Mouse (Mus musculus): Measurements from ENCODE around the gene Ryr1. TPM values are rescaled to one million over a fixed set of nuclear protein-coding genes. Genes with fewer than 3 reads are reported as not detected.

Ryr1 gene
- polyA plus RNA-seq, 1 experiment = 9.5 TPM

DNA sequence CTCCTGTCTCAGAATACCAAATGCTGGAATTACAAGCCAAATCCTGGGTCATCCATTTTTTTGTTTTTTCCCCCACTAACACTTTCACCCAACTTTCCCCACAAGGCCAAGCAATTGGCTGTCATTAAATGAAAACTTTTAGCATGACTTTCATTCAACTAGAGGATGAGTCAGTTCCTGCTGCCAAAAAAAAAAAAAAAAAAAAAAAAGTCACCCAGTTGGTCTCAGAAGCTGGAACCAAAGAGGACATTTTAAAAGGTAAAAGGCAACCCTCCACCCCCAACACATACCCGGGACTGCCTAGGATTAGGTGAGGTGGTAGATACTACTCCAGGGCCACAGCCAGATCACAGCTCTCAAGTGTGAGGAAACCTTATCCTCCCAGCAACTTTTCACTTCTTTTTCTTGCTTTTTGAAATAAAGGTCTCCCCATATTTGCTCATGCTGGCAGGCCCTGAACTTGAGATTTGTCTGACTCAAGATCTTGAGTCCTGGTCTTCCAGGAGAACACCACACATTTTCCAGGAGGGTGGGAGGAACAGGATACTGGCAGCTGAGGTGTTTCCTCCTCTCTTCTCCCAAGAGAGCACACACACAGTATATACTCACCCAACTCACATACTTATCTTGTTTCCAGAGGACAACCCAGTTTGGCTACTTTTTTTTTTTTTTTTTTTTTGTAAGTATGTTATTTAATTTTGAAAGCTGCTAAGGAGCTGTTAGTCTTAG is 166.8 kb downstream of the Ryr1 start:
- peaks cover 15% of the 10 kb centered on the region; the same call in 1 of the 2 replicates for H3K4me1 ChIP-seq (ENCODE audit: control insufficient read depth, insufficient read depth, low read length)
- no peak for DNase-seq
- 70% methylated on average over 1 of the region's 1 CpGs for WGBS

DNA sequence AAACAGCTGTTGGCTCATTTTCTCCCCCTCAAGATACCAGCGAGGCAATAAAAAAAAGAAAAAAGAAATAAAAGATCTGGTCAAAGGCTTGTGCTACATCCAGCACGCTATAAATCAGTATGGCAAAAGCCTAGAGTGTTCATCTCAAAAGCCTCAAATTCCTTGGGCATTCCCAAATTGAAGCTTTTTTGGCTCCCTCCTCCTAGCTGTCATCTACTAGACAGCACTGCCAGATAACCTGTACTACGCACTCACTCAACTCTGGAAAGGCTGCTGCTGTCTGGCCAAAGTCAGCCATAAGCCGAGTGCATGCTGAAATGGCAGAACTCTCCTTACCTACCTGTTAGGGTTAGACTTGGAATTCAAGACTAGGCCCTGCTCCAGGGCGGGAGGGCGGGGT is 167.7 kb downstream of the Ryr1 start:
- H3K27me3 ChIP-seq (ENCODE audit: control insufficient read depth, insufficient read depth, low read length) = no peaks in the 10 kb centered on the region
- H3K4me3 ChIP-seq (replicated peaks; ENCODE audit: insufficient read depth, low read depth, low read length) = no peak overlapping the region
- TF ChIP-seq POLR2A (IDR thresholded peaks at IDR 0.05; ENCODE audit: borderline replicate concordance, insufficient read depth, low read length) (no peak), CTCF (IDR thresholded peaks at IDR 0.05; ENCODE audit: borderline replicate concordance, insufficient read depth, low read depth, low read length) (no peak)
- peaks cover 15% of the 10 kb centered on the region; the same call in 1 of the 2 replicates for H3K4me1 ChIP-seq (ENCODE audit: control insufficient read depth, insufficient read depth, low read length)
- DNase-seq = no peak
- WGBS = 59% methylated on average over 6 of the region's 6 CpGs
- no peak overlapping the region for H3K27ac ChIP-seq (ENCODE audit: insufficient read depth, low read length)

More for the DNA sequence above, 166.8 kb downstream of the Ryr1 start:
- Histone ChIP-seq H3K27ac (ENCODE audit: insufficient read depth, low read length) (no peak overlapping the region), H3K4me3 (replicated peaks; ENCODE audit: insufficient read depth, low read depth, low read length) (no peak overlapping the region), H3K27me3 (ENCODE audit: control insufficient read depth, insufficient read depth, low read length) (no peaks in the 10 kb centered on the region)
- TF ChIP-seq POLR2A (IDR thresholded peaks at IDR 0.05; ENCODE audit: borderline replicate concordance, insufficient read depth, low read length) (no peak), CTCF (IDR thresholded peaks at IDR 0.05; ENCODE audit: borderline replicate concordance, insufficient read depth, low read depth, low read length) (no peak)

DNA sequence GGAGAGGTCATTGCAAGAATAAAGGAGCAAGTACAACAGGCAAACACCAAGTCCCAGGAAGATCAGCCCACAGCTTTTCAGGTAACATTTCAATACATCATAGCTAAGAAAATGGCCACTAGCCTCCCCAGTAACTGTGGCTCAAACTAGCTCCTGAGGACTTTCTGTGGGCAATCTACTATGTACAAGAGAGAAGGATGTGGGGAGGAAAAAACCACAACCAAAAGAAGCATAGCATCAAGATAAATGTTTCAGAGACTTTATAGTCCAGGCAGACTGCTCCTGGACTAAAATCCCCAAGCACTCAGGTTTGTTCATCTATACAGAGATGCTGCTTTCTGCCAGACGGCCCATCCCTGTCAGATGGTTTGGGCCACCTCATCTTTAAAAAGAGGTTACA is 168.7 kb downstream of the Ryr1 start:
- no peak for TF ChIP-seq CTCF (IDR thresholded peaks at IDR 0.05; ENCODE audit: borderline replicate concordance, insufficient read depth, low read depth, low read length)
- no peak for TF ChIP-seq POLR2A (IDR thresholded peaks at IDR 0.05; ENCODE audit: borderline replicate concordance, insufficient read depth, low read length)
- peaks cover 18% of the 10 kb centered on the region for H3K4me1 ChIP-seq (ENCODE audit: control insufficient read depth, insufficient read depth, low read length)
- WGBS = 74% methylated on average over 1 of the region's 1 CpGs
- no peak overlapping the region for H3K27ac ChIP-seq (ENCODE audit: insufficient read depth, low read length)
- H3K4me3 ChIP-seq (replicated peaks; ENCODE audit: insufficient read depth, low read depth, low read length) = no peak overlapping the region
- DNase-seq = no peak
- H3K27me3 ChIP-seq (ENCODE audit: control insufficient read depth, insufficient read depth, low read length) = no peaks in the 10 kb centered on the region

DNA sequence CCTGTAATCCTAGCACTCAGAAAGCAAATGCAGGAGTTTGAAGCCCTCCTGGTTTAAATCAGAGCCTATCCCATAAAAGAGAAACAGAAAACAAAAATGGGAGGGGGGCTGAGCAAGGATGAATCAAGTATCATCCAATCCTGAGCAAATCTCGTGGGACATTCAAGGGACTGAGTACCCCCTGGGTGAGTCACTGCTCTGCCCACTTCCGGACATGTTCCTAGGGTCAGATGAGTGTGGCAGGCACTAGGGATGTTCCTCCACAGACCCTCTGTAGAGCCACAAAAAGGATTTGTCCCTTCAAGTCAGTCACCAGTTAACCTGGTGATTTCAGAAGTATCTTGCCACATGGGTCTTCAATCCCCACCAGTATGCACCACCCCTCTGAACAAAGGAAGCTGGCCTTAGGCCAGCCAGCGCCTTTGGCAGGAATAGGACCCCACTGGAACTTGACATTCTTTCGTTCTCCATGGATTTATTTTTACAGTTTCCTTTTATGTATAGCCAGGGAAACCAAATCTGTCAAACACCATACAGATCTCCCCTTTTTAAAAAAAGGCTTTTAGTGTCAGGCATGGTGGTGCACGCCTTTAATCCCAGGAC is 169.6 kb downstream of the Ryr1 start:
- no peak overlapping the region for H3K4me3 ChIP-seq (replicated peaks; ENCODE audit: insufficient read depth, low read depth, low read length)
- TF ChIP-seq POLR2A (IDR thresholded peaks at IDR 0.05; ENCODE audit: borderline replicate concordance, insufficient read depth, low read length) (no peak), CTCF (IDR thresholded peaks at IDR 0.05; ENCODE audit: borderline replicate concordance, insufficient read depth, low read depth, low read length) (no peak)
- H3K4me1 ChIP-seq (ENCODE audit: control insufficient read depth, insufficient read depth, low read length) = peaks cover 14% of the 10 kb centered on the region
- no peak for DNase-seq
- H3K27me3 ChIP-seq (ENCODE audit: control insufficient read depth, insufficient read depth, low read length) = no peaks in the 10 kb centered on the region
- 35% methylated on average over 5 of the region's 5 CpGs for WGBS
- H3K27ac ChIP-seq (ENCODE audit: insufficient read depth, low read length) = no peak overlapping the region

GRCm38 (mm10) chr7:28954773-28955172 is 170.2 kb downstream of the Ryr1 start:
- no peaks in the 10 kb centered on the region for H3K27me3 ChIP-seq (ENCODE audit: control insufficient read depth, insufficient read depth, low read length)
- peaks cover 11% of the 10 kb centered on the region for H3K4me1 ChIP-seq (ENCODE audit: control insufficient read depth, insufficient read depth, low read length)
- H3K27ac ChIP-seq (ENCODE audit: insufficient read depth, low read length) = no peak overlapping the region
- no peak overlapping the region for H3K4me3 ChIP-seq (replicated peaks; ENCODE audit: insufficient read depth, low read depth, low read length)
- WGBS = 50% methylated on average over 4 of the region's 4 CpGs
- TF ChIP-seq CTCF (IDR thresholded peaks at IDR 0.05; ENCODE audit: borderline replicate concordance, insufficient read depth, low read depth, low read length) (no peak), POLR2A (IDR thresholded peaks at IDR 0.05; ENCODE audit: borderline replicate concordance, insufficient read depth, low read length) (no peak)
- DNase-seq = no peak

DNA sequence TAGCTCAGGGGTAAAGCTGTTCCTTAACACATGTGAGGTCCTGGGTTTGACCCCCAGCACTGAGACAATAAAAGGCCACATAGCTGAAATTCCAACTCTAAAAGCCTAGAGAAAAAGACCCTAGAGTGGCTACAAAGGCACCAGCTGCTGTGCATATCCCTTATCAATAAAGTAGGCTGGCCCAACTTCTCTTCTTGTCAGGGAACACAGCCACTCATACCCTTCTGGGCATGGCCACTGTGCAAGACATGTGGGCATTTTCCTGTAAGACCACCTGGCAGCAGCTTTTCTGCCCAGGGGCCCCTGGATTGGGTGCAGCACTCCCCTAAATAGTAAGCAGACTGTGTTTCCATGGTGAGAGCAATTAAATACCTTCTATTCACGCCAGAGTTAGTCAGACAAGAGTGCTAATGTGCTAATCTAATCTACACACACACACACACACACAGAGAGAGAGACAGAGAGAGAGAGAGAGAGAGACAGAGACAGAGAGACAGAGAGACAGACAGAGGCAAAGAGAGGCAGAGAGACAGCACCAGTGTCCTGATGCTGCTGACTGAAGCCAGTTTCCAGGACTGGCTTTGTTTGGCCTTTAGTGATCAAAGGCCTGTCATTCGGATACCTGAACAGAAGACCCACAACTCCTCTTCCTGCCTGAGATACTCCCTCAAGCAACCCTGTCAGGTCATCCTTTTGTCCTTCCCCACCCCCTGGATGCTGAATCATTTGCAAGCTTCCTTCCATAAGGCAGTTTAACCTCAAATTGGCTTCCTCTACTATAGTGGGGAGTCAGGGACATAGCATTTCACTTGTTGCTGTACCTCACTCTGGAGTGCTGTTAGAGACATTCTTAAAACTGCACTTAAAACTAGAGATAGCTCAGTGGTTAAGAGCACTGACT is 171.3 kb downstream of the Ryr1 start:
- Histone ChIP-seq H3K4me1 (ENCODE audit: control insufficient read depth, insufficient read depth, low read length) (peaks cover 7% of the 10 kb centered on the region), H3K27ac (ENCODE audit: insufficient read depth, low read length) (no peak overlapping the region), H3K27me3 (ENCODE audit: control insufficient read depth, insufficient read depth, low read length) (no peaks in the 10 kb centered on the region), H3K4me3 (replicated peaks; ENCODE audit: insufficient read depth, low read depth, low read length) (no peak overlapping the region)
- DNase-seq = no peak
- 29% methylated on average over 2 of the region's 2 CpGs for WGBS
- no peak for TF ChIP-seq CTCF (IDR thresholded peaks at IDR 0.05; ENCODE audit: borderline replicate concordance, insufficient read depth, low read depth, low read length)

Other genes with a start within 250 kb of the Ryr1 start
- gene Capn12, start 243.8 kb downstream of the Ryr1 start, polyA plus RNA-seq (2012; rRNA removed) = 0.41 and 0.46 TPM in 2 replicates
- gene Actn4, start 162.8 kb downstream of the Ryr1 start, polyA plus RNA-seq (2012; rRNA removed) = 129 and 135 TPM in 2 replicates
- 322 and 331 TPM in 2 replicates for gene Eif3k, start 143.3 kb downstream of the Ryr1 start, polyA plus RNA-seq (2012; rRNA removed)
- 1.2 and 1.3 TPM in 2 replicates for gene Map4k1, start 143.1 kb downstream of the Ryr1 start, polyA plus RNA-seq (2012; rRNA removed)
- gene Rasgrp4, start 9.7 kb upstream of the Ryr1 start, polyA plus RNA-seq (2012; rRNA removed) = 1.2 and 1.5 TPM in 2 replicates
- gene Fam98c, start 31.1 kb upstream of the Ryr1 start, polyA plus RNA-seq (2012; rRNA removed) = 76.2 and 81.4 TPM in 2 replicates
- gene Ggn, start 45.0 kb upstream of the Ryr1 start, polyA plus RNA-seq (2012; rRNA removed) = 0.86 and 1.1 TPM in 2 replicates
- gene Spred3, start 45.2 kb upstream of the Ryr1 start, polyA plus RNA-seq (2012; rRNA removed) = 22.5 and 25.4 TPM in 2 replicates
- 239 and 249 TPM in 2 replicates for gene Psmd8, start 55.5 kb upstream of the Ryr1 start, polyA plus RNA-seq (2012; rRNA removed)
- 1.0 and 1.2 TPM in 2 replicates for gene Catsperg1, start 88.9 kb upstream of the Ryr1 start, polyA plus RNA-seq (2012; rRNA removed)
- 0.57 and 0.62 TPM in 2 replicates for gene Kcnk6, start 107.3 kb upstream of the Ryr1 start, polyA plus RNA-seq (2012; rRNA removed)
- gene Yif1b, start 113.2 kb upstream of the Ryr1 start, polyA plus RNA-seq (2012; rRNA removed) = 131 and 143 TPM in 2 replicates
- gene 2200002D01Rik, start 123.3 kb upstream of the Ryr1 start, polyA plus RNA-seq (2012; rRNA removed) = 0.38 and 0.48 TPM in 2 replicates
- 46.2 and 54.9 TPM in 2 replicates for gene Spint2, start 156.7 kb upstream of the Ryr1 start, polyA plus RNA-seq (2012; rRNA removed)
- 81.8 and 99.7 TPM in 2 replicates for gene Ppp1r14a, start 164.1 kb upstream of the Ryr1 start, polyA plus RNA-seq (2012; rRNA removed)
- 28.3 and 29.8 TPM in 2 replicates for gene Dpf1, start 178.8 kb upstream of the Ryr1 start, polyA plus RNA-seq (2012; rRNA removed)